Mouse (Mus musculus) midbrain, embryonic 14.5 days (tissue): ENCODE results near the gene Dvl2. TPM values are rescaled to one million over a fixed set of nuclear protein-coding genes. Genes with fewer than 3 reads are reported as not detected.

ENCODE experiments used
- ATAC-seq: fragments of 200-750 bp; cut with Nextera tagmentation; 2 replicates; pipeline ENCODE4 v1.8.0; 2017; ENCODE audit warnings: moderate number of reproducible peaks, moderate library complexity; ENCODE audit not compliant: low FRiP score, low TSS enrichment
- DNase-seq: peaks from one replicate; pipeline ENCODE4 v3.0.0-alpha.2; 2015
- H3K27ac ChIP-seq: fragments of 300-500 bp; sonication (generic); replicated peaks from 2 replicates; pipeline ENCODE4 v1.5.1; 2014; ENCODE audit warnings: mild to moderate bottlenecking, low read depth, low read length, moderate library complexity
- H3K27me3 ChIP-seq: fragments of 300-500 bp; sonication (generic); 2 replicates; pipeline ENCODE4 v1.6.1; 2014; ENCODE audit warnings: low read length, control low read depth, mixed read lengths; ENCODE audit not compliant: control insufficient read depth, insufficient read depth
- H3K36me3 ChIP-seq: fragments of 300-500 bp; sonication (generic); 2 replicates; pipeline ENCODE4 v1.6.1; 2014; ENCODE audit warnings: low read length, control low read depth; ENCODE audit not compliant: control insufficient read depth, insufficient read depth
- H3K4me1 ChIP-seq: fragments of 300-500 bp; sonication (generic); 2 replicates; pipeline ENCODE4 v1.6.1; 2014; ENCODE audit warnings: mild to moderate bottlenecking, antibody characterized with exemption, low read length, control low read depth; ENCODE audit not compliant: control insufficient read depth, insufficient read depth
- H3K4me2 ChIP-seq: fragments of 300-500 bp; sonication (generic); 2 replicates; pipeline ENCODE4 v1.6.1; 2014; ENCODE audit warnings: mild to moderate bottlenecking, low read length, moderate library complexity
- H3K4me3 ChIP-seq: fragments of 300-500 bp; sonication (generic); replicated peaks from 2 replicates; pipeline ENCODE4 v1.5.1; 2014; ENCODE audit warnings: low read depth, low read length
- H3K9ac ChIP-seq: fragments of 300-500 bp; sonication (generic); replicated peaks from 2 replicates; pipeline ENCODE4 v1.6.1; 2014; ENCODE audit warnings: mild to moderate bottlenecking, low read length, moderate library complexity
- H3K9me3 ChIP-seq: fragments of 300-500 bp; sonication (generic); 2 replicates; pipeline ENCODE4 v1.6.1; 2016; ENCODE audit warnings: low read length, control low read depth, mixed read lengths; ENCODE audit not compliant: control insufficient read depth
- WGBS: fragments of 180-500 bp; shearing (Covaris S2); extraction: QIAGEN DNeasy Blood & Tissue Kit; methylation state at CpG from one replicate; pipeline ENCODE4 v1.1.7; 2014; 5-methylcytosine and 5-hydroxymethylcytosine counted together
- polyA plus RNA-seq: library from polyadenylated mRNA; unstranded; fragments of >200 nt; fragmentation: Nextera tagmentation; extraction: Ambion mirVana; gene quantifications from 2 replicates; pipeline ENCODE4 v1.2.1, GENCODE M21; 2014

Gene Dvl2
- polyA plus RNA-seq, 1 experiment from 2014 or later: 23.0 TPM

DNA sequence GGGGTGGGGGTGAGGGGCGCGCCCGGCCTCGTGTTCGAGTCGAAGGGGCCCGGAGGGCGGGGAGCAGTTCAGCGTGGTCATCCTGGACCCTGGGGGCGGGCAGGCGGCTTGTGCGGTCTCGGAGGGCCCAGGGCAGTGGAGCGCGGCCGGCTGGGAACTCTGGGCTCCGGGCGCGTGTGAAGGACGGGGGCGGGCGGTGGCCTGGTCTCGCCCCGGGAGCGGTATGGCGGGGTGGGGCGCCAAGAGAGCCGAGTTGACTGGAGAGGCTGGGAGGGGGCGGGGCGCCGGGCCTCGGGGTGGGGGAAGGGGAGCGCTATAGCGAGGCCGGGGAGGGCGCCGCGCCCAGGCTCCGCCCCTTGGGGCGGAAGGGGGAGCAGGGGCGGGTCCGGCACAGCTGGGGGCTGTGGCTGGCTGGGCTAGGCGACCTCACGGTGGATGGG lies 3.3 kb upstream of the Dvl2 start:
- H3K4me3 ChIP-seq: peak overlapping the region; percentile 91
- peak overlapping the region; percentile 92 for H3K27ac ChIP-seq
- H3K4me2 ChIP-seq: peak overlapping the region; percentile 71
- peaks cover 30% of the 10 kb centered on the region for H3K4me1 ChIP-seq
- under 1% methylated on average over 37 of the region's 44 CpGs for WGBS
- ATAC-seq (peak; percentile 14), DNase-seq (peak; percentile 86)
- no peaks in the 10 kb centered on the region for H3K9me3 ChIP-seq
- H3K9ac ChIP-seq: peak overlapping the region; percentile 83
- no peaks in the 10 kb centered on the region for H3K27me3 ChIP-seq
- H3K36me3 ChIP-seq: peaks cover 38% of the 10 kb centered on the region

DNA sequence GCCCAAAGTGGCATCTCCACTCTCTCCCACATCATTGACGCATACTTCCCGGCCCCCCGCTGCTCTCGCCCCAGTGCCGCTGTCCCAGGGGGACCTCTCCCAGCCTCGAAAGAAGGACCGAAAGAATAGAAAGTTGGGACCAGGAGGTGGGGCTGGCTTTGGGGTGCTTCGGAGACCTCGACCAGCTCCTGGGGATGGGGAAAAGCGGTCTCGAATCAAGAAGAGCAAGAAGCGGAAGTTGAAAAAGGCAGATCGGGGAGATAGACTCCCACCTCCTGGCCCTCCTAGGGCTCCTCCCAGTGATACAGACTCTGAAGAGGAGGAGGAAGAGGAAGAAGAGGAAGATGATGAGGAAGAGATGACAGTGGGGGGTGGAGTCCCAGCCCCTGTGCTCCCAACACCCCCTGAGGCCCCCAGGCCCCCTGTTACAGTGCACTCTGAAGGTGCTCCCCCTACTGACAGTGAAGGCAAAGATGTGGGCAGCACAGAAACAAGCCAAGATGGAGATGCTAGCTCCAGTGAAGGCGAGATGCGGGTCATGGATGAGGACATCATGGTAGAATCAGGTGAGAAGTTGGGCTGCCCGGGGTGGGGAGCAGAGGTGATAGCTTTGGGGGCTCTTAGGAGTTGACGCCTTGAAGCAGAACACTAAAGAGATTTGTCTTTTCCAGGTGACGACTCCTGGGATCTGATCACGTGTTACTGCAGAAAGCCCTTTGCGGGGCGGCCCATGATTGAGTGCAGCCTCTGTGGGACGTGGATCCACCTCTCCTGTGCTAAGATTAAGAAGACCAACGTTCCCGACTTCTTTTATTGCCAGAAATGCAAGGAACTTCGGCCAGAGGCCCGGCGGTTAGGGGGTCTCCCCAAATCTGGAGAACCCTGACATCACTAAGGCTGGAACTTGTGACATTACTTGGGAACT lies 1.6 kb upstream of the Dvl2 start:
- Histone ChIP-seq H3K4me3 (0 out of 2 replicates have a peak overlapping the region, but pooled peaks have one; percentile 6), H3K27me3 (no peaks in the 10 kb centered on the region), H3K9ac (no peak overlapping the region), H3K27ac (no peak overlapping the region), H3K9me3 (no peaks in the 10 kb centered on the region), H3K4me1 (peaks cover 32% of the 10 kb centered on the region), H3K4me2 (no peak overlapping the region), H3K36me3 (peaks cover 30% of the 10 kb centered on the region)
- WGBS: 93% methylated on average over 27 of the region's 27 CpGs
- ATAC-seq (no peak), DNase-seq (no peak)

DNA sequence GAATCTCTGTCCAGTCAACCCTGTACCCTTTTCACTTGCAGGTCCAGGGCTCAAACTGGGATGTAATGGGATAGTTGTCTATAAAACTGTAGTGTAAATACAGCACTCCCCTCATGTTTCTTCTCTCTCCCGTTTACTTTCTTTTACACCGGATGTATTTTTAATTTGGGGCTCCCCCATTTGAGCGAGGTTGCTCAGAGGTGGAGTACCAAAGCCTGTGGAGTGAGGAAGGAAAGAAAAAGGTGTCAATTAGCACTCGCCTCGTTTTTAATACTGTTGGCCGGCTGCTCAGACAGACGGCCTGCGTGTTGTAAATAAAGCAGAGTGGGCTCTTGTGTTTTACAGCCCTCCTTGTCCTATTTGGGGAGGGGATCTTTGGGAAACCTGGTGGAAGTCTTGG lies 729 bp upstream of the Dvl2 start:
- H3K4me2 ChIP-seq: peak overlapping the region; percentile 85
- no peaks in the 10 kb centered on the region for H3K9me3 ChIP-seq
- peak overlapping the region; percentile 83; the same call in 1 of the 2 replicates for H3K4me3 ChIP-seq
- 89% methylated on average over 8 of the region's 8 CpGs for WGBS
- DNase-seq: no peak
- no peak for ATAC-seq
- H3K27ac ChIP-seq: no peak overlapping the region; the same call in 1 of the 2 replicates
- H3K36me3 ChIP-seq: peaks cover 25% of the 10 kb centered on the region
- H3K27me3 ChIP-seq: no peaks in the 10 kb centered on the region
- H3K4me1 ChIP-seq: peaks cover 32% of the 10 kb centered on the region
- no peak overlapping the region for H3K9ac ChIP-seq

GRCm38 (mm10) chr11:70001159-70001558 lies 764 bp downstream of the Dvl2 start:
- DNase-seq (no peak), ATAC-seq (no peak)
- Histone ChIP-seq H3K27ac (peak overlapping the region; percentile 96), H3K4me1 (peaks cover 32% of the 10 kb centered on the region), H3K27me3 (no peaks in the 10 kb centered on the region), H3K9me3 (no peaks in the 10 kb centered on the region), H3K36me3 (peaks cover 38% of the 10 kb centered on the region), H3K4me2 (peak overlapping the region; percentile 85), H3K9ac (peak overlapping the region; percentile 67), H3K4me3 (peak overlapping the region; percentile 83)
- whole genome bisulfite sequencing: 11% methylated on average over 8 of the region's 8 CpGs

GRCm38 (mm10) chr11:70001865-70002264 lies 1.5 kb downstream of the Dvl2 start:
- H3K9ac ChIP-seq: no peak overlapping the region; the same call in 1 of the 2 replicates
- peak overlapping the region; percentile 83 for H3K4me3 ChIP-seq
- peak overlapping the region; percentile 85 for H3K4me2 ChIP-seq
- no peaks in the 10 kb centered on the region for H3K27me3 ChIP-seq
- H3K9me3 ChIP-seq: no peaks in the 10 kb centered on the region
- no peak overlapping the region for H3K27ac ChIP-seq
- H3K36me3 ChIP-seq: peaks cover 45% of the 10 kb centered on the region
- peaks cover 32% of the 10 kb centered on the region for H3K4me1 ChIP-seq
- ATAC-seq (no peak), DNase-seq (peak; percentile 64)

GRCm38 (mm10) chr11:70002471-70002870 lies 2.1 kb downstream of the Dvl2 start:
- DNase-seq (no peak), ATAC-seq (no peak)
- Histone ChIP-seq H3K27ac (no peak overlapping the region), H3K4me2 (peak overlapping the region; percentile 85), H3K4me1 (peaks cover 32% of the 10 kb centered on the region), H3K4me3 (peak overlapping the region; percentile 83; the same call in 1 of the 2 replicates), H3K9me3 (no peaks in the 10 kb centered on the region), H3K27me3 (no peaks in the 10 kb centered on the region), H3K36me3 (peaks cover 51% of the 10 kb centered on the region), H3K9ac (peak overlapping the region; percentile 29; the same call in 1 of the 2 replicates)
- 95% methylated on average over 2 of the region's 2 CpGs for WGBS

GRCm38 (mm10) chr11:70005521-70005920 lies 5.1 kb downstream of the Dvl2 start:
- Histone ChIP-seq H3K4me1 (peaks cover 22% of the 10 kb centered on the region), H3K9ac (no peak overlapping the region), H3K4me3 (no peak overlapping the region), H3K4me2 (no peak overlapping the region), H3K27ac (no peak overlapping the region), H3K27me3 (no peaks in the 10 kb centered on the region), H3K9me3 (no peaks in the 10 kb centered on the region), H3K36me3 (peaks cover 62% of the 10 kb centered on the region)
- ATAC-seq (no peak), DNase-seq (peak; percentile 43)
- 48% methylated on average over 5 of the region's 5 CpGs for WGBS

DNA sequence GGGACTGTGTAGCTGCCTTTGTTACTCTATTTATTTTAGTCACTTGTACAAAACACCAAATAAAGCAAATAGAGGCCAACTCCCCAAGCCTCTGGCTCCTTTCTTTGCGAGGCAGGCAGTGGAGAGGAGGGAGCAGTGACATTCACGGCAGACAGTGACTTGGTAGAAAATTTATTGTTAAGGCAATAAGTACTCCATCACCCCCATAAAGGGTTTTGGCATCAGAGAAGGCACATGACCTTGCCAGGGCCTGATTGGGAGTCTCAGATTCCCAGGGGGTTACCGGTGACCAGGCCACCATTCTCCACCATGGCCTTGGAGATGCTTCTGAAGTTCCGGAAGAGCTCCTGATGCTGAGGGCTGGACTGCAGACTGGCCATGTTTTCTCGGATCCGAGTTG lies 9.6 kb downstream of the Dvl2 start:
- H3K9me3 ChIP-seq: no peaks in the 10 kb centered on the region
- no peak overlapping the region for H3K4me3 ChIP-seq
- H3K9ac ChIP-seq: no peak overlapping the region
- DNase-seq (no peak), ATAC-seq (no peak)
- no peaks in the 10 kb centered on the region for H3K27me3 ChIP-seq
- peaks cover 92% of the 10 kb centered on the region for H3K36me3 ChIP-seq
- no peak overlapping the region for H3K27ac ChIP-seq
- H3K4me1 ChIP-seq: peaks cover 7% of the 10 kb centered on the region
- 91% methylated on average over 6 of the region's 6 CpGs for WGBS
- H3K4me2 ChIP-seq: no peak overlapping the region

DNA sequence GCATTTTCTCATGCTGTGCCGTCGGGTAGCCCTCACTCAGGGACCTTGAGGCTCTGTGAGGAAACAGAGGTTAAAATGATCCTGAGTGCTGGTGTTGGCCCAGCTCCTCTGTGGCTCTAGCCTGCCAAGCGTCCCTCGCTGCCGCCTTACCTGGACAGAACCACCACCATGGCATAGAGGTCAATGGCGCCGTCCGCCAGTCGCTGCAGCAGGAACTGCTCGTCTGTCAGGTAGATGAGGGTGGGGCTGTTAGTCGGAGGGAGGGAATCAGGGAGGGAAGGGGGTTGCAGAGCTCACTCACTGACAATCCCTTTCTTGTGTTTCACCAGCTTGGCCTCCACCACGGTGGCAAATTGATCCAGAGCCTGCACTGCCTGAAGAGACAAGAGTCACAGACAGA lies 10.2 kb downstream of the Dvl2 start:
- H3K9me3 ChIP-seq: no peaks in the 10 kb centered on the region
- WGBS: 87% methylated on average over 12 of the region's 12 CpGs
- H3K36me3 ChIP-seq: peaks cover 87% of the 10 kb centered on the region
- DNase-seq: no peak
- ATAC-seq: no peak
- H3K27me3 ChIP-seq: no peaks in the 10 kb centered on the region
- H3K4me1 ChIP-seq: peaks cover 10% of the 10 kb centered on the region
- H3K9ac ChIP-seq: no peak overlapping the region
- H3K4me2 ChIP-seq: no peak overlapping the region
- no peak overlapping the region for H3K27ac ChIP-seq
- H3K4me3 ChIP-seq: no peak overlapping the region
